Mouse (Mus musculus) T-helper 17 cell (primary cell): ENCODE measurements around the gene Zar1l.
"Not testable (repeated sequence)": the region's sequence is repeated elsewhere in the genome, so short reads cannot be mapped to it uniquely, and the experiment has no call there.

Experiments used
- in situ Hi-C, 2 experiments: fragments of 300-600 bp; cut with MboI, MseI; formaldehyde crosslinking; loops; 1 replicate in 1 of 2; 2 replicates in 1 of 2; pipeline ENCODE4 v1.15.1; 2025; ENCODE audit warnings: high pct_unique_total_duplicates in 2 of 2

Zar1l gene

GRCm38 (mm10) chr5:150518064-150518463 lies at the start of gene Zar1l:
TSS of gene Zar1l (minus strand) at chr5:150518164.
- in situ Hi-C loops: no loop called here

- in situ Hi-C loops: no loop called here
These were observed 49.0 kb upstream of the Zar1l start for GRCm38 (mm10) chr5:150566971-150567370.

GRCm38 (mm10) chr5:150566226-150566625 lies 48.3 kb upstream of the Zar1l start:
- in situ Hi-C loops: no loop called here

- in situ Hi-C loops: no loop called here
These were observed 46.5 kb upstream of the Zar1l start for GRCm38 (mm10) chr5:150564426-150564825.

- in situ Hi-C loops: no loop called here
These were observed 43.8 kb upstream of the Zar1l start for GRCm38 (mm10) chr5:150561783-150562182.

GRCm38 (mm10) chr5:150561376-150561775 lies 43.4 kb upstream of the Zar1l start:
- in situ Hi-C loops: no loop called here

- in situ Hi-C loops: no loop called here
These were observed 42.9 kb upstream of the Zar1l start for GRCm38 (mm10) chr5:150560851-150561250.

GRCm38 (mm10) chr5:150559519-150560103 lies 41.6 kb upstream of the Zar1l start:
- in situ Hi-C loops: no loop called here

- in situ Hi-C loops: no loop called here
These were observed 33.7 kb upstream of the Zar1l start for GRCm38 (mm10) chr5:150551637-150552036.

GRCm38 (mm10) chr5:150543184-150543583 lies 25.2 kb upstream of the Zar1l start:
- in situ Hi-C loops: no loop called here

- in situ Hi-C loops: no loop called here
These were observed 23.3 kb upstream of the Zar1l start for GRCm38 (mm10) chr5:150541302-150541701.

- in situ Hi-C loops: no loop called here
These were observed 7.3 kb upstream of the Zar1l start for GRCm38 (mm10) chr5:150525239-150525638.

GRCm38 (mm10) chr5:150522867-150523234 lies 4.9 kb upstream of the Zar1l start:
- in situ Hi-C loops: loop anchor here (5.0 kb wide), 2 partner anchors 144 to 149 kb away; partner anchors contain the start of genes N4bp2l2 (in 1 of the 2) and Pds5b (in 1 of the 2)

- in situ Hi-C loops: loop anchor here (5.0 kb wide), 2 partner anchors 145 to 150 kb away; partner anchors contain the start of genes N4bp2l2 (in 1 of the 2) and Pds5b (in 1 of the 2)
These were observed 4.2 kb upstream of the Zar1l start, which contains the start of gene Brca2 for GRCm38 (mm10) chr5:150521937-150522866. TSS of gene Brca2 (plus strand) at chr5:150522630.

GRCm38 (mm10) chr5:150519551-150519950 lies 1.6 kb upstream of the Zar1l start:
- in situ Hi-C loops: no loop called here

- in situ Hi-C loops: no loop called here
These were observed 3.9 kb downstream of the Zar1l start for GRCm38 (mm10) chr5:150514027-150514426.

GRCm38 (mm10) chr5:150513264-150513663 lies 4.7 kb downstream of the Zar1l start:
- in situ Hi-C loops: no loop called here

- in situ Hi-C loops: no loop called here
These were observed 7.3 kb downstream of the Zar1l start for GRCm38 (mm10) chr5:150510451-150511225.

GRCm38 (mm10) chr5:150495792-150496191 lies 22.2 kb downstream of the Zar1l start:
- in situ Hi-C loops: loop anchor here (5.0 kb wide), 2 partner anchors 48 to 63 kb away; no protein-coding TSS in a partner anchor

GRCm38 (mm10) chr5:150491573-150492173 lies 26.3 kb downstream of the Zar1l start:
- in situ Hi-C loops: not testable (repeated sequence)

- in situ Hi-C loops: no loop called here
These were observed 27.1 kb downstream of the Zar1l start for GRCm38 (mm10) chr5:150490821-150491220.
